Mouse (Mus musculus) adrenal gland, postnatal 14 days (tissue): ENCODE results near the gene Zfp518a. TPM values are rescaled to one million over a fixed set of nuclear protein-coding genes. Genes with fewer than 3 reads are reported as not detected.
A peak's percentile ranks its signal among the peaks of the same experiment; 100 is the strongest.

Experiments
- DNase-seq: peaks from one replicate; pipeline ENCODE4 v3.0.0; 2021; ENCODE audit warnings: mixed read lengths
- long read RNA-seq, 2 experiments: library from polyadenylated mRNA; stranded (forward); transcript quantifications; one replicate each; pipeline ENCODE4 v2.0.0; 2021
- total RNA-seq: library from RNA; stranded (reverse); gene quantifications from 2 replicates; pipeline ENCODE4 v1.2.3, GENCODE M21; 2021

Zfp518a gene
- 12.8 and 15.2 TPM in 2 replicates for total RNA-seq
- long read RNA-seq, experiment 1, partial matches to known transcripts: 0 of 1 reads
- long read RNA-seq, experiment 1, other reads (novel, unspliced or antisense): 1 of 1 reads
- long read RNA-seq, experiment 2, full-length matches to known transcripts: 2 of 3 reads
- long read RNA-seq, experiment 2, partial matches to known transcripts: 0 of 3 reads
- long read RNA-seq, experiment 2, other reads (novel, unspliced or antisense): 1 of 3 reads

DNA sequence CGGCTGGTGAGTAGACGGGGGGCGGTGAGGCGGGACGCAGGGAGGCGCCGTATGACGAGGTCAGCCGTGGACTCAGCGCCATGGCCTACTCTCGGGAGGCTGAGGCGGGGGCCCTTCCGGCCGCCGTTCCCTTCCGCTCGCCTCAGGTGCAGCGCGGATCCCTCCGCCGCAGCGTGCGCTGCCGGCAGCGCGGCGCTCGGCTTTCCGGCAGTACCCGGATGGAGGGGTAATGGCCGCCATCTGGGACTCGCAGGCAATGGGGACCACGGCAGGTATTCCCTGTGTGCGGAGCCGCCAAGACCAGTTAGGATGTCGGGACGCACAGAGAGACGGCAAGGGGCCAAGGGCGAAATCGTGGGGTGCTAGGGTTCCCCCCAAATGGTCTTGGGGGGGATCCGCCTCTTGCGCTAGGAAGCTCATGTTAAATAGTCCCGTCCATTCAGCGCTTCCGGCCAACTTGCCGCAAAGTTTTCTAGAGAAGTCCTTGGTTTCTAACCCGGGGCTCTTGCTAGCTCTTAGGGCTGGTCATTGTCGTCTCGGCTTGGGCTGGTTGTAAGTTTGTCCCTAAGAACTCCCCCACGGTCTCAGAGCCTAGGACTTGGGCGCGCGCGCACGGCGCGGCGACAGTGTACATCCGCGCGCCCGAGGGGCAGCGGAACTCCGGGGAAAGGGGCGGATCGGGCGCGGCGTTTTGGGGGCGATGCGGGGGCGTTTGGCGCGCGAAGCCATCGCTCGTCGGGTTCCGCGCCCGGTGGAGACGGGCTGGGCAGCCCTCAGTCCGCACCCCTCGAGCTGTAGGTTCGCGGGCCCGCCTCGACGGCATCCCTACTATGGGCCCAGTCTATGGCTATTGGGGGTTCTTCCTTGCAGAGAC, at the start of gene Zfp518a:
Gene Zfp518a, plus strand, starts transcription at position 187 of the 874 bp plus-strand sequence.
- DNase-seq: peak; percentile 93

DNA sequence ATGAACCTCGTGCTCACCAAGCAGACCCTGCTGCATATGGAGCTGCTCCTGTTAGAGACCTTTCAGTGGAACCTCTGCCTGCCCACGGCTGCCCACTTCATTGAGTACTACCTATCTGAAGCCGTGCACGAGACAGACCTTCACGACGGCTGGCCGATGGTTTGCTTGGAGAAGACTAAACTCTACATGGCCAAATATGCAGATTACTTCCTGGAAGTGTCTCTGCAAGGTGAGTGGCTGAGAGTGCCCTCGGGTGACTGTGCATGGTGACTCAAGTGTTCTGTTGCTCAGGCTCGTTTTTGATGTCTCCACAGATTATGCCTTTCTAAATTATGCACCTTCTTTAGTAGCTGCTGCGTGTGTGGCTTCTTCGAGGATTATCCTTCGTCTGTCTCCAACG, 49.8 kb upstream of the Zfp518a start:
- DNase-seq: peak; percentile 45

DNA sequence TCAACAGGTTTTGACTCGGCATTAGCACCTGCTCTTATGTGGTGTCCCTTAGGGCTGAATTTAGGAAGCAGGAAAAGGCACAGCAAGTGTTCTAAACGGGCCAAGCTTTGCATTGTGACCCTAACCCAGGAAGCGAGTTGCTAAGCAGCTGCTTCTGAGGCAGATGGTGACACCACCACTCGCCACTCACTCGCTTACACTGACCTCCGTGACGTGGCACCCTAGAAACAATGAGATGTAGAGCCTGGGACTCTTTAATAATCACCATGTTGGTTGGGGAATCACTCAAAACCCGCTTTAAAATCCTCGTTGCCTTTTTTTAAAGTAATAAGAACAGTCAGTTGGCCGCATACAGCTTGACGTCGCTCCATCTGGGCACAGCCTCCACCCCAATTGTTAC, 45.1 kb upstream of the Zfp518a start:
- no peak for DNase-seq

DNA sequence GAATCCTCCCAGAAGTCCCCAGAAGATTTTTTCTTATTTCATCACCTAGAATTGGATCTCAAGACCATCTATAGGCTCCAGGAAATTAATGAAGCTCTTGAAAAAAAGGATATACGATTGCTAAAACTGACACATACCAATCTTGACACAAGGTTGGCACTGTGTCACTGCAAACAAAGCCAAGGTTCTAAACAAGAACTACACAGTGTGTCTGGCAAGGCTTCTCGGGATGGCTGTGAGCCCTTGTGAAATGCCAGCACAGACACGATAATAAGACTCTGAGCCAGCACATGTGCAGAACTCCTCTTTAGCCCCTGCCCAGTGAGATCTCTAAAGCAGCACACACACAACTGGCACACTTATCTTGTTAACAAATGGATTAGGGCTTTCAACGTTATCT, 35.0 kb upstream of the Zfp518a start:
- no peak for DNase-seq

DNA sequence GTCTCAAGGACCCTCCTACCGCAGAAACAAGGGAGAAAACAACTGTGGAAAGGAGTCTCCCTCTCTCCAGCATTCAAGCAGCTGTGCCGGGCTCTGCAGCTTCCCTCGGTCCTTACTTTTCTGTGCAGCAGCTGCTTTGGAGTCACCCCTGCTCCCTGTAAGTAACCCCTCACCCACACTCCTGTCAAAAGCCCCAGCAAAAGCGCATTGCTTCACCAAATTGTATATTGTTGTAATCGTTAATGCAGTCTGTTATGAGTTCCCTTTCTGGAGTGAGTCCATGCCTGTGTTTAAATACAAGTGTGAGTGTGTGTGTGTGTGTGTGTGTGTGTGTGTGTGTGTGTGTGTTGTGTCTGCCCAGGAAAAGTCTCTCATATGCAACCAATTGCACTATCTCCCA, 26.2 kb upstream of the Zfp518a start:
- DNase-seq: no peak

DNA sequence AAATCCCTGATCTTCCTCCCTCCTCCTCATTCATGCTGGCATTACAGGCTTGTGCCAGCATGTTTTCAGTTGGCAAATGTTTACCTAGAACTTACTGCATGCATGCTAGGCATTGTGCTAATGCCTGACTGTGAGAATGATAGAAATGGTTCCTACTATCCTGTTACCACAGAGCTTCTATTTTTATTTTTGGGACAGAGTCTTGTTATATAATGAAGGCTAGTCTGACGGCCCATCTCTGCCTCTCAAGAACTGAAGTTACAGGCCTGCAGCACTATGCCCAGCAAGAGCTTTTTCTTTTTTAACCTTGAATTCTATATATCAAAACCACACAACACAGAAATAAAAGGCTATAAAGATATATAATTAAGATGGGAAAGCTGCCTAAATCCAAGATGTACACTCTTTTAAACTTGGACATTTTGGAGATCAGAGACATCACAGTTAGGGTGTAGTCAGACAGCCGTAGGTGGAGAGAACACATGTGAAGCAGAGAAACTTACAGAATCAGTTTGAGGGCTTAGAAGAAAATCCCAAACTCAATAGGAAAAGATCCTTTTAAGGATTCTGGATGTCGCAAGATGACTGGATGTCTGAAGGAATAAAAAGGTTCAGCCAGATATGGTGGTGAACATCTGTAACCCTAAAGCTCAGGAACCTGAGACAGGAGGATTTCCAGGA, 24.9 kb upstream of the Zfp518a start:
- no peak for DNase-seq

DNA sequence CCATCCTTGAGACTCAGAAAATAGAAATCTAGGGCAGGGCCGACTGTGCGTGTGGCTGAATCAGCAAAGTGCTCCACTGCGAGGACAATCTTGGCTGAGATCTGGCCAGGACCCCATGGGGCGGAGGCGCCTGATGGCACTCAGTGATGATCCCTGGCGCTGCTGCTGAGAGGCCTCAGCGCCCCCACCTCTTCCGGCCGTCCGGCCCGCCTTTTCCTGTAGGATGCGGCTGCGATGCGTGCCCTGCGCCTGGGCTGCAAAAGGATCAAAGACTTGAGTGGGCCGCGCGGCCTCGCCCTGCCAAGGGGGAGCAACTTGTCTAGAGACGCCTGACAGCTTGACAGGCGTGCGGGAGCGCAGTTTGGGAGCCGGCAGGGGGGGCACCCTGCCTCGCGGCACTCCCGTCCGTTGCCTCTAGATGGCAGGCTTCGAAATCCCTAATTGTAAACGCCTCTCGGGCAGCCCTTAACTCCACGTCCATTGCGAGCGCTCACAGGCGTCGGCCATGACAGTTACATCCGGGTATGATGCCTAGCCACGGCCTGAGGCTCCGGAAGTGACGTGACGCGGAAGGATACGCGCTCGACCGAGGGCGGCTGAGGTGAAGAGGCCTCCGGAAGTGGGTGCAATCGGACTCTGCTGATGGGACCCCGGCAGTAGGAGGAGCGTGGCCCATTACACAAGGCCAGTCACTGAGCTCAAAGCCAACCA, 21.4 kb upstream of the Zfp518a start:
- peak; percentile 96 for DNase-seq

DNA sequence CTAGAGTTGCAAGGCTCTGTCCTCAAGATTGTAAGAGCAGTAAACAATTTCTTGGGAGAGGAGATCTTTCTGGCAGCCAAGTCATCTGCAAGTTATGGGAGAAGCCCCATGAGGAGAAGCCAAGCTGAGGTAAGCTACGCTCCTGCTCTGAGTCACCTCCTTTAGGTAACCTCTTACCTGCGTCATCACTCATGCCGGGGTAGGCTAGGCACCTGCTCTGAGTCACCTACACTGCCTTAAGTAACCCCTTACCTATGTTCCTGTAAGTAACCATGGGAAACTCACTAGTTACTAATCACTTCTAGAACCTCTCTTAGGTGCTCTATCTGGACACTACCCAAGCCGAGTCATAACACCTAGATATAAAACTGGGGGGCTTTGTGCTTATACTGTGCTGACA, 12.8 kb upstream of the Zfp518a start:
- no peak for DNase-seq

DNA sequence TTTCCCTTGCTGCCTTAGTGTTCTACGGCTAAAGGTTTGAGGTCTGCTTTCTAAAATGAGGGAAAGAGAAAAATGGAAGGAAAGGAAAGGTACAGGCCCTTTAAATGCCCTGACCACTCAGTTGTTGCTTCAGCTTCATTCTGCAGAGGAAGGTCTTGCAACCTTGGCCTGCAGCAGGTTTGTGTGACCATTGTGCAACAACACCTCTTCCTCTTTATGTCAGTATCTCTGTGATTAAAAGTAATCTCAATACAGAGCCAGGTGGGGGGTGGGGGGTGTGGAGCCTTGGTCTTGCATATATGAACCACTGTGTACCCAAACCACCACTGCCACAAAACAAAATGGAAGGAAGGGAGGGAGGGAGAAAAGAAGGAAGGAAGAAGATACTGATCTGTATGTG, 5.6 kb upstream of the Zfp518a start:
- DNase-seq: no peak

DNA sequence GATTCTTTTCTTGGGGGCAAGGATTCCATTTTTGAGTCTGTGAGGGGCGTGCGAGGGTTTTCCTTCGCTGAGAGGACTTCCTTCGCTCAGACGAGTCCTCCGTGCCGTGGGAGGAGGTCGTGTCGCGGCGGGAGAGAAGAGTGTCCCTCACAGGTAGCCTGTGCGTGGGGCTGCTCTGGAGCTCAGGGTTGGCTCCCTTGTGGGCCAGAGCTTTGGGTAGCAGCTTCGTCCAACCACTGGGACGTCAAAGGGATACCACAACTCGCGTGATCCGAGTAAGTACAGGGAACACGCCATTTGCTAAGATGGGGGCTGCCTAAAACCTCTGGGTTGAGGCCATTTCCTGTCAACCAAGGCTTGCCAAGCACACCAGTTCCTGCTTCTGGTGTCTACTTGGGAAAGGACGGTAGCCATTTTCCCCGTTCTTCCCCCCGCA, 416 bp upstream of the Zfp518a start:
- no peak for DNase-seq

DNA sequence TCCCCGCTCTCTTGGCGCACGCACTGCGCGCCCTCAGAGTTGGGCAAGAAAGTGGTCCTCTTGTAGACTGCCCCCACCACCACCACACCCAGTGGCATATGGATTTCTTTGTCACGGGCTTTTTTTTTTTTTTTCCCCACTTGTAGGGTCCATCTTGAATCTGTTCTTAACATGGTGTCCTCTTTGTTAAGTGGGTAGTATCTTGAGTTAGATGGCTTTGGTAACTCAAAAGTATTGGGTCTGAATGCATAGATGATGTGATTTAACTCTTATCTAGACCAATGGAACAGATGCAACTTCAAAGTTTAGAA, 843 bp downstream of the Zfp518a start:
- DNase-seq: no peak

DNA sequence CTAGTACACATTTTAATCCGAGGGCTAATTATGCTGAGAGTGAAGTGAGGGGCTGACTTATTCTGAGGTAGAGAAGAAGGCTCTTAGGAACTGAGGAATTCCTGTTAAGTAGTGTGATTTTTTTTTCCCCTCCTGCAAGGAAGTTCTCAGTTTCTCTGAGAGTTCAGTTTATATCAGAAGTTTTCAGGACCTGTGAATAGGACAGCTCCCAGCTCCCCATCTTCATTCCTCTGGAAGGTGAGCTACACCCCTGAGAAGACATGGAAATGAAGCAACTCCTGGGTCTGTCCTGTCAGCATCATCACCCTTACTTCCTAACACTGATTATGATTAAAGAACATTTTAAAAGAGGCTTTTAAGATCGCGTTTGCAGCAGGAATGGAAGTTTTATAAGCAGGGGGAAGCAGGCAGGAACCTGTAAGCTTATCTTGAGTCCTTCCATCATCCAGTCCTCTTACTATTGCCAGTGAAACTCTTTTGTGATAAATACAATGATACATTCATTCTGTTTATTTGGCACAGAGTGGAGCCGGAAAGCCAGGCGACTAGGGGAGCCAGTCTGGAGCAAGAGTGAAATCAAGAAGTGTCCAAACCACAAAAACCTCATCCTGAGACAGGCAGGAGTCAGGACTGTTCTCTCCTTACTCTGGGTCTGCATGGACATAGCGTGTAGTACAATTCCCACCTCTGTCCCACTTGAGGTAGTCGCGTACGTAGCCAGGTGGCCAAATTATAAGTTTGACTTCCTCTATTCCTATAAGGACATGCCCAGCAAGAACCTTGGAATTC, 37.3 kb downstream of the Zfp518a start:
- DNase-seq: no peak

DNA sequence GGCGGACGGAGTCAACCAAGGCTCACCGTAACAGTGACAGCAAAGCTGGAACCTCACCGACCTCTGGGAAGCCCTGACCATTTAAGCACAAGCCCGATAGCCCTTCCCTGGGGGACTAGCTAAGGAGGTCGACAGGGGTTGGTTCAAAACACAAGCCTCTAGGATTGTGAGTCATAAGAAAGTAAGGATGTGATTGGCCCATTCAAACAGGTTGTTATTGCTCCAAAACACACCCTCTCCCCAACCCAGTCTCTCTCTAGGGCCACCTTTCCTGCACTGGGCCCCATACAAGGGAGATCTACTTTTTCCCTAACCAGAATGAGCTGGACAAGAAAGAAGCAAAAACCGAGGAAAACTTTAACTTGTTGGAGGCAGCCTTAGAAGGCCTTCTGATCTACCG, 40.9 kb downstream of the Zfp518a start:
- DNase-seq: no peak

DNA sequence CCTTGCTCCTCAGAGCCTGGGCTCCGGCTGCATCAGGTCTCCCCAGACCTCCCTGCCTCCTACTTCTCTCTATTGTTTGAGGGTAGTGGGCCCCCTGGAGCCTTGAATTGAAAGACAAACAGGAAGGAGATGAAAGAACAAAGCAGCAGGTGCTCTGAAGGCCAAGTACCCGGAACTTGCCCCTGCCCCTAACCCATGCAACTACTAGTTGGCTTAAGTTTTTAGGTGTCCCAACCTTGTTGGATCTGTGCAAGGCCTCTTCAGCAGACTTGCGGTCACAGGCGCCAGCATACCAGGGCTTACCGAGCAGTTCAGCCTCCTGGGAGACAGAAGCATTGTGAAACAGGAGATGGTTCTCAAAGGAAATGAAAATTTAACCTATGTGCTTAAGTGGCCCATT, 41.5 kb downstream of the Zfp518a start:
- peak; percentile 37 for DNase-seq

DNA sequence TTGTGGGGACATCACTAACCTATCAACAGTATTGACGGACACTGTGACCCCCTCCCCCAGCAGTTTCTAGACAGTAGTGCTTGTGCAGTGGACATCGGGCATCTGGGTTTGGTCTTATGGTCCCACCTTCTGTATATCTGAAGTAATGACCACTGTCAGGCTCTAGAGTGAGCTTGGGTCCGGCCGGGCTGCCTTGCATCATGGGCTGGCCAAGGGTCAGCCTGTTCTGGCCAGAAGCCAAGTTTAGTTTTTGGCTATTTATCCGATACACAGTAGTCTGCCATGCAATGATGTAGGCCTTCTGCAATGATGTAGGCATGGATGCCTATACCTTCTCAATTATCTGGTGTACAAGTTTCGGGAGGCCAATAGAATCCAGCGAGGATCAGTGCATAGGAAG, 49.0 kb downstream of the Zfp518a start:
- no peak for DNase-seq

DNA sequence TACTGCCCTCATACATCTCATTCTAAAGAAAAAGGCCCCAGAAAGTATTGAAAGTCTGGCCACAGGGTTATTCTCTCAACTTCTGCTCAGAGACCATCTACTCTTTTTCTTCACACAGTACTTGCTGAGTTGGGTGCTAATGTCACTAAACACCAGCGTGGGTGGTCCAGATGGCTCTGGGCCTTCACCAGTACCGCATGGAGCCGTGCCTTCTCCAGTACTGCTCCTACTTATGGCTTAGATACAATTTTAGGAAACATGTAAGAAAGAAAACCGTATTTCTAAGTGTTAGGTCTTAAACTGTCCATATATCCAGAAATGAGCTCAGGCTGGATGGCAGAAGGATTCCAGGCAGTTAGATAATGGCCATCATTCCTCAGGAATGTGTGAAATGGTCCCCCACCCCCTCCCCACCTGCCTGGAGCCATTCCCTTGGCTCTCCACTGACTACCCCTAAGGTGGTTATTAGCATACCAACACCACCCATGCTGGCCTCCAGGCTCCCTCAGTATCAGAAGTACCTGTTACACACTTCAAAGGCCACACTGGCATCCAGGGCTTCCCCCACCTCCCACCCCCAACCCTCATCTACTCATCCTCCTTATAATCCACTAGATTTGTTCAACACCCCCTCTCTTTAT, 52.6 kb downstream of the Zfp518a start:
- no peak for DNase-seq

DNA sequence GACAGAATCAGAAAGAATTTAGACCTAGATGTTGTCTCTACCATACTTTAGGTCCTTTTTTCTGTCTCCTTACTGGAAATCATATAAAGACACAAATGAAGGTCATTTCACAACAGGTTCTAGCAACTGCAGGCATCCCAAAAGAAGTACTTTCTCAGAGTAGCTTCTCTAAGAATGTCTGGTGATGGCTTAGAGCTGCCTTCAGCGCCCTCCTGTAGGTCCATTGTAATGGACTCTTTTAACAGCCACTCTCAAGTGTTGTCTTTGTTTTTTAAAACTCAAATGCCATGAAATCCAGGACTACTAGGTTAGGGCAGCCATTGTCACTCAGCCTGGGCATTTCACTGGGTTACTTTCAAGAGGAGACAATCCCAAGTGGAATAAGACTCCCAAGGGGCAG, 64.5 kb downstream of the Zfp518a start:
- no peak for DNase-seq

DNA sequence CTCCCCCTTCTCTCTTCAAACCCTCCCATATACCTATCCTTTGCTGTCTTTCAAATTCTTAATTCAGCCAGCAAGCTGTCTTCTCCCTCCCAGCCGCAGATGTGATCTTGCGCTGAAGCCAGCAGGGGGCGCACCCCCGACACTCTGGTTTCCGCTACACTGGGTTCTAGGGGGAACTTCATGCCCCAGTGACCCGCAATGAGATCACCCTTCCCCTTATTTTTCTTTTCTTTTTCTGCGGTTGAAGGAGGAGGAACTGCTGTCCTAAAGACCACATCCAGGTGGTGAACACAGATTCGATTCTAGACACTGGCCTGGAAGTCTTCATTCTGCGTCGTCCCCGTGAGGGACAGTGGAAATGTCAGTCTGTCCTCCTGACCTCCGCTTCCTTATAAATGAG, 68.5 kb downstream of the Zfp518a start:
- DNase-seq: peak; percentile 75

DNA sequence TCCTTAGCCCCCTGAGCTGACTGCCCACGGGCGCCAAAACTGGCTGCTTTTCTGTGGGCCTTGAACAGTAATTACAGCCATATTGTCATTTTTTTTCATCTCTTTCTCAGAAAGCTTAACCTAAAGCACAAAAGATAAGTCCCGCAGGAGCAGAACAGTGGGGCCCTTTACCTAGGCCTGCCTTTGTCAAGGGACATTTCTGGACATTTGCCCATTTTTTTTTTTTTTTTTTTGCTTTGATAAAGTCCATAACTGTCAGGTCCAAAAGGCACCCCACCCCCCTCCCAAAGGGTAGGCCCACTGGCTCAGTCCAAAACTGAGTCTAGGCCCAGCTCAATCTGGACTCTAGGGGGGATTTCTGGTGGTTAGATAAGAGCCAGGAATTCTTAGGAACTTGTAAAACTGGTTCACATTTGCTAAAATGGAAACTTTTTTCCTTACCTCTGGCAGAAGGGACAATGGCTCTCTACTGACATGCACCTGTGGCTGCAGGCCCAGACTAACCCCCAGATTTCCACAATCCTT, 69.9 kb downstream of the Zfp518a start:
- DNase-seq: no peak

DNA sequence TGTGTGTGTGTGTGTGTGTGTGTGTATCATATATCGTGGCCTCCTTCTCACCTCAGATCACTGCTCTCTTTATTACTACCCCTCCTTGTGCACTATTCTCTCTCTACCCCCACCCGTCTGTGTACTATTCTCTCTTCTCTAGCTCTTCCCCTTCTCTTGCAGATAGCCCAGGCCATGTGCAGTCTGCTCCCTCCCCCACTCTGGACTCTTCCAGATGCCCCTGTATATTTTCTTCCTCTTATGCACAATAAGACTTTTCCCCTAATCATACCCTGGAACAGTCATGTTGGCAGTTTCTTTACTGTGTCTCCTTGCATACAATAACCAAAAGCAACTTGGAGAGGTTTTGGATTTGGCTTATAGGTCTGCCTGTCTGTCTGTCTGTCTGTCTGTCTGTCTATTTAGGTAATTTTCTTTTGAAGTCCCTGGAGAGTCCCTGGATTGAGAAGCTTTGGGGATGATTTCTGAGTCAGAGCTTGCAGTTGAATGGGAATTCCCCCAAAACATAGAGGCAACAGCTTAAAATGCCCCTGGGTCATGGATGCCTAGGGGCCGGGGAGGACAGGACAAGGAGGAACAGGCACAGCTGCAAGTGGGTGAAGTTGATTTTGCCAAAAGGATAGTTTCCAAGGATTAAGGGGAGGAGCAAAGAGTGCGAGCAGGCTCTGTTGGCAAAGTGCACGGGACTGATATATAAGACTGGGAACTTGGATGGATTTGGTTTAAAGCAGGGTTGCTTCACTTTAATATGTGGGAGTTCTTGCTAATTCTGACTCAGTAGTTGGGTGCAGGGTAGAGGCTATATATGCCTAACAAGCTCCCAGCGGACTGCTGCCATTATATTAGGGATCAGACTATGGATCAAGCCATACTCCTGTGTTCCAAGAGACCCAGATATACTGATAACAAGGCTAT, 70.7 kb downstream of the Zfp518a start:
- no peak for DNase-seq
